27 mouse cellular contexts compared by ENCODE assay signal in genomic region chr1:32092994-32093665, GRCm38 (mm10).
DNase-seq lines count a peak whose midpoint lies in the region; ATAC-seq and TF ChIP-seq lines count a peak whose summit lies in the region.
"Had no signal": no experiment of that assay in that cellular context is flagged by ENCODE, and none has a peak within 500 bp of the region (broad histone marks: within the 10 kb centered on the region; RNA-seq: fewer than 3 reads in every experiment).

No protein-coding gene starts in this region.

- no peaks in the 10 kb centered on the region for H3K36me3 ChIP-seq in hindbrain, embryonic 14.5 days (replicated peaks; ENCODE audit: control insufficient read depth, insufficient read depth)
- H3K36me3 ChIP-seq in hindbrain, embryonic 12.5 days, result no peaks in the 10 kb centered on the region
- no peaks in the 10 kb centered on the region for H3K36me3 ChIP-seq in midbrain, embryonic 14.5 days (ENCODE audit: control insufficient read depth, insufficient read depth, low read length)
- no peaks in the 10 kb centered on the region for H3K36me3 ChIP-seq in midbrain, embryonic 13.5 days
- H3K36me3 ChIP-seq in midbrain, postnatal 0 days (ENCODE audit: insufficient read depth, low read length), result no peaks in the 10 kb centered on the region
- H3K36me3 ChIP-seq: embryonic facial prominence, embryonic 12.5 days; heart, embryonic 10.5 days; heart, embryonic 15.5 days; liver, embryonic 15.5 days; midbrain, embryonic 12.5 days; neural tube, embryonic 12.5 days had no signal

- no peaks in the 10 kb centered on the region for H3K27me3 ChIP-seq in hindbrain, embryonic 14.5 days (ENCODE audit: control insufficient read depth, insufficient read depth, low read length)
- H3K27me3 ChIP-seq in hindbrain, embryonic 12.5 days, result no peaks in the 10 kb centered on the region
- no peaks in the 10 kb centered on the region for H3K27me3 ChIP-seq in midbrain, embryonic 14.5 days (ENCODE audit: control insufficient read depth, insufficient read depth, low read length)
- no peaks in the 10 kb centered on the region for H3K27me3 ChIP-seq in midbrain, embryonic 13.5 days
- no peaks in the 10 kb centered on the region for H3K27me3 ChIP-seq in midbrain, postnatal 0 days (ENCODE audit: insufficient read depth, low read length)
- H3K27me3 ChIP-seq: embryonic facial prominence, embryonic 12.5 days; heart, embryonic 15.5 days; liver, embryonic 15.5 days; midbrain, embryonic 12.5 days; neural tube, embryonic 12.5 days; Patski had no signal

- H3K4me3 ChIP-seq in hindbrain, embryonic 14.5 days (replicated peaks; ENCODE audit: low read length), result no peak overlapping the region
- no peak overlapping the region for H3K4me3 ChIP-seq in hindbrain, embryonic 12.5 days
- H3K4me3 ChIP-seq in midbrain, embryonic 14.5 days (replicated peaks; ENCODE audit: low read depth, low read length), result no peak overlapping the region
- no peak overlapping the region for H3K4me3 ChIP-seq in midbrain, embryonic 13.5 days (replicated peaks)
- H3K4me3 ChIP-seq in midbrain, postnatal 0 days (ENCODE audit: low read depth, low read length), result no peak overlapping the region
- H3K4me3 ChIP-seq: embryonic facial prominence, embryonic 12.5 days; heart, embryonic 10.5 days; heart, embryonic 15.5 days; liver, embryonic 15.5 days; midbrain, embryonic 12.5 days; myocyte; neural tube, embryonic 12.5 days had no signal

- no peaks in the 10 kb centered on the region for H3K9me3 ChIP-seq in hindbrain, embryonic 14.5 days (ENCODE audit: control insufficient read depth, low read length)
- no peaks in the 10 kb centered on the region for H3K9me3 ChIP-seq in hindbrain, embryonic 12.5 days (replicated peaks)
- no peaks in the 10 kb centered on the region for H3K9me3 ChIP-seq in midbrain, embryonic 14.5 days (ENCODE audit: control insufficient read depth, low read length)
- H3K9me3 ChIP-seq in midbrain, embryonic 13.5 days, result no peaks in the 10 kb centered on the region
- H3K9me3 ChIP-seq in midbrain, postnatal 0 days (ENCODE audit: low read length), result no peaks in the 10 kb centered on the region
- H3K9me3 ChIP-seq: embryonic facial prominence, embryonic 12.5 days; heart, embryonic 10.5 days; heart, embryonic 15.5 days; liver, embryonic 15.5 days; midbrain, embryonic 12.5 days; neural tube, embryonic 12.5 days had no signal

- peak; percentile 46 to 54 for DNase-seq in cerebellum, postnatal 14 days
- no peak for DNase-seq in cerebellum, postnatal 4 days (ENCODE audit: low spot score in 2 of 2)
- no peak for DNase-seq in hindbrain, embryonic 14.5 days (ENCODE audit: low spot score)
- peak; percentile 21 for DNase-seq in midbrain, embryonic 14.5 days
- DNase-seq in midbrain, postnatal 0 days (ENCODE audit: low spot score), result peak; percentile 58
- DNase-seq: adrenal gland, postnatal 10 days; cerebellum, adult 2 months; cerebellum, postnatal 36 days; embryo, embryonic 11 days; kidney, adult 9 months; kidney, postnatal 10 days; layer of hippocampus, postnatal 36 days; lung, embryonic 14.5 days; thymus, adult 2 months; thymus, postnatal 36 days had no signal

- ATAC-seq in hindbrain, embryonic 14.5 days (ENCODE audit: low FRiP score), result no peak
- no peak for ATAC-seq in hindbrain, embryonic 12.5 days (ENCODE audit: low FRiP score)
- ATAC-seq in midbrain, embryonic 14.5 days (ENCODE audit: low FRiP score, low TSS enrichment), result no peak
- no peak for ATAC-seq in midbrain, embryonic 13.5 days
- ATAC-seq in midbrain, postnatal 0 days (ENCODE audit: low FRiP score), result 0 out of 2 replicates have a peak, but pooled peaks have one; percentile 49
- no peak for ATAC-seq in CD4-positive, CD25-positive, alpha-beta regulatory T cell, adult 4 months
- ATAC-seq: intestine, postnatal 0 days; Patski had no signal

- no peak for TF ChIP-seq CTCF in midbrain, postnatal 0 days (IDR thresholded peaks at IDR 0.05)

- H3K4me2 ChIP-seq in hindbrain, embryonic 14.5 days (replicated peaks), result no peak overlapping the region
- no peak overlapping the region for H3K4me2 ChIP-seq in hindbrain, embryonic 12.5 days (replicated peaks)
- H3K4me2 ChIP-seq in midbrain, embryonic 14.5 days (ENCODE audit: low read length), result no peak overlapping the region
- no peak overlapping the region for H3K4me2 ChIP-seq in midbrain, embryonic 13.5 days (replicated peaks)
- no peak overlapping the region for H3K4me2 ChIP-seq in midbrain, postnatal 0 days (ENCODE audit: low read depth, low read length, poor library complexity, severe bottlenecking)
- H3K4me2 ChIP-seq: embryonic facial prominence, embryonic 12.5 days; heart, embryonic 15.5 days; liver, embryonic 15.5 days; lung, embryonic 14.5 days; midbrain, embryonic 12.5 days; neural tube, embryonic 12.5 days had no signal

- no peak overlapping the region for H3K9ac ChIP-seq in hindbrain, embryonic 14.5 days
- no peak overlapping the region for H3K9ac ChIP-seq in hindbrain, embryonic 12.5 days
- H3K9ac ChIP-seq in midbrain, embryonic 14.5 days (replicated peaks; ENCODE audit: low read length), result no peak overlapping the region
- no peak overlapping the region for H3K9ac ChIP-seq in midbrain, embryonic 13.5 days (replicated peaks)
- no peak overlapping the region for H3K9ac ChIP-seq in midbrain, postnatal 0 days (replicated peaks; ENCODE audit: low read length, poor library complexity, severe bottlenecking)
- H3K9ac ChIP-seq: embryonic facial prominence, embryonic 12.5 days; heart, embryonic 15.5 days; liver, embryonic 15.5 days; lung, embryonic 14.5 days; midbrain, embryonic 12.5 days; neural tube, embryonic 12.5 days had no signal

- no peaks in the 10 kb centered on the region for H3K4me1 ChIP-seq in hindbrain, embryonic 14.5 days (replicated peaks; ENCODE audit: control insufficient read depth, insufficient read depth, low read length)
- H3K4me1 ChIP-seq in hindbrain, embryonic 12.5 days, result no peaks in the 10 kb centered on the region
- no peaks in the 10 kb centered on the region for H3K4me1 ChIP-seq in midbrain, embryonic 14.5 days (ENCODE audit: control insufficient read depth, insufficient read depth, low read length)
- no peaks in the 10 kb centered on the region for H3K4me1 ChIP-seq in midbrain, embryonic 13.5 days (replicated peaks)
- no peaks in the 10 kb centered on the region for H3K4me1 ChIP-seq in midbrain, postnatal 0 days (ENCODE audit: insufficient read depth, low read length)
- H3K4me1 ChIP-seq: embryonic facial prominence, embryonic 12.5 days; heart, embryonic 10.5 days; heart, embryonic 15.5 days; liver, embryonic 15.5 days; midbrain, embryonic 12.5 days; neural tube, embryonic 12.5 days had no signal

- 47% methylated on average over 1 of the region's 1 CpGs for WGBS in hindbrain, embryonic 14.5 days
- 72% methylated on average over 1 of the region's 1 CpGs for WGBS in hindbrain, embryonic 12.5 days
- 44% methylated on average over 1 of the region's 1 CpGs for WGBS in midbrain, embryonic 14.5 days
- 57% methylated on average over 1 of the region's 1 CpGs for WGBS in midbrain, embryonic 13.5 days
- 20% methylated on average over 1 of the region's 1 CpGs for WGBS in midbrain, postnatal 0 days

- H3K27ac ChIP-seq in hindbrain, embryonic 14.5 days, result 0 out of 2 replicates have a peak overlapping the region, but pooled peaks have one; percentile 2
- no peak overlapping the region for H3K27ac ChIP-seq in hindbrain, embryonic 12.5 days
- no peak overlapping the region for H3K27ac ChIP-seq in midbrain, embryonic 14.5 days (replicated peaks; ENCODE audit: low read depth, low read length)
- H3K27ac ChIP-seq in midbrain, embryonic 13.5 days, result no peak overlapping the region
- no peak overlapping the region for H3K27ac ChIP-seq in midbrain, postnatal 0 days (ENCODE audit: low read depth, low read length)
- H3K27ac ChIP-seq: embryonic facial prominence, embryonic 12.5 days; heart, embryonic 10.5 days; heart, embryonic 15.5 days; liver, embryonic 15.5 days; midbrain, embryonic 12.5 days; neural tube, embryonic 12.5 days had no signal

Comparison
In these comparisons a context has a peak if more than half of its experiments do, and no peak if none do; other contexts are left out.
1. DNase-seq: peak in cerebellum, postnatal 14 days (2 of 2), midbrain, embryonic 14.5 days (single experiment) and midbrain, postnatal 0 days (single experiment); none in cerebellum, postnatal 4 days (0 of 2) and hindbrain, embryonic 14.5 days (single experiment).